Mouse (Mus musculus) midbrain, embryonic 10.5 days (tissue): ENCODE measurements around the gene Ces2g. TPM values are rescaled to one million over a fixed set of nuclear protein-coding genes. Genes with fewer than 3 reads are reported as not detected.

Experiments used
- DNase-seq: peaks from one replicate; pipeline ENCODE4 v3.0.0-alpha.2; 2017; ENCODE audit warnings: low spot score
- H3K27ac ChIP-seq: fragments of 300-500 bp; sonication (generic); replicated peaks from 2 replicates; pipeline ENCODE4 v1.5.1; 2016; ENCODE audit warnings: mild to moderate bottlenecking
- H3K27me3 ChIP-seq: fragments of 300-500 bp; sonication (generic); 2 replicates; pipeline ENCODE4 v1.6.1; 2016; ENCODE audit warnings: low read depth, mild to moderate bottlenecking; ENCODE audit not compliant: poor library complexity, severe bottlenecking
- H3K36me3 ChIP-seq: fragments of 300-500 bp; sonication (generic); 2 replicates; pipeline ENCODE4 v1.6.1; 2016; ENCODE audit warnings: mild to moderate bottlenecking, moderate library complexity
- H3K4me1 ChIP-seq: fragments of 300-500 bp; sonication (generic); 2 replicates; pipeline ENCODE4 v1.6.1; 2016
- H3K4me3 ChIP-seq: fragments of 300-500 bp; sonication (generic); 2 replicates; pipeline ENCODE4 v1.5.1; 2016; ENCODE audit warnings: mild to moderate bottlenecking, moderate library complexity
- H3K9me3 ChIP-seq: fragments of 300-500 bp; sonication (generic); replicated peaks from 2 replicates; pipeline ENCODE4 v1.6.1; 2016; ENCODE audit warnings: mild to moderate bottlenecking
- WGBS: fragments of 180-500 bp; shearing (Covaris S2); methylation state at CpG from one replicate; pipeline ENCODE4 v1.1.7; 2016; 5-methylcytosine and 5-hydroxymethylcytosine counted together
- polyA plus RNA-seq: library from polyadenylated mRNA; unstranded; fragments of >200 nt; fragmentation: Nextera tagmentation; extraction: Ambion mirVana; gene quantifications from 2 replicates; pipeline ENCODE4 v1.2.1, GENCODE M21; 2016

The Ces2g gene
- polyA plus RNA-seq = not detected in 2 replicates

GRCm38 (mm10) chr8:104961537-104961961 lies at the start of gene Ces2g:
Ces2g (plus strand) TSS chr8:104961718.
- Histone ChIP-seq H3K36me3 (no peaks in the 10 kb centered on the region), H3K27ac (no peak within 1 kb of the TSS), H3K4me3 (no peak within 1 kb of the TSS), H3K27me3 (no peaks in the 10 kb centered on the region), H3K9me3 (no peaks in the 10 kb centered on the region), H3K4me1 (no peaks in the 10 kb centered on the region)
- no peak for DNase-seq
- 77% methylated on average over 5 of the region's 5 CpGs for WGBS

- DNase-seq = no peak
- Histone ChIP-seq H3K4me3 (no peak within 1 kb of the TSS), H3K27me3 (no peaks in the 10 kb centered on the region), H3K9me3 (no peaks in the 10 kb centered on the region), H3K36me3 (no peaks in the 10 kb centered on the region), H3K27ac (no peak within 1 kb of the TSS), H3K4me1 (no peaks in the 10 kb centered on the region)
- 83% methylated on average over 5 of the region's 5 CpGs for WGBS
Observed at GRCm38 (mm10) chr8:104925972-104926596, 35.4 kb upstream of the Ces2g start, which contains the start of gene Ces2e. Ces2e (plus strand) TSS chr8:104926260.

GRCm38 (mm10) chr8:104927301-104927700 lies 34.2 kb upstream of the Ces2g start:
- WGBS = 88% methylated on average over 3 of the region's 3 CpGs
- Histone ChIP-seq H3K9me3 (no peaks in the 10 kb centered on the region), H3K4me1 (no peaks in the 10 kb centered on the region), H3K27me3 (no peaks in the 10 kb centered on the region), H3K27ac (no peak overlapping the region), H3K36me3 (no peaks in the 10 kb centered on the region), H3K4me3 (no peak overlapping the region)
- no peak for DNase-seq

GRCm38 (mm10) chr8:104944665-104945064 lies 16.9 kb upstream of the Ces2g start:
- H3K27ac ChIP-seq = no peak overlapping the region
- WGBS = 78% methylated on average over 2 of the region's 2 CpGs
- no peaks in the 10 kb centered on the region for H3K9me3 ChIP-seq
- H3K36me3 ChIP-seq = no peaks in the 10 kb centered on the region
- H3K4me3 ChIP-seq = no peak overlapping the region
- H3K4me1 ChIP-seq = no peaks in the 10 kb centered on the region
- H3K27me3 ChIP-seq = no peaks in the 10 kb centered on the region
- DNase-seq = no peak

GRCm38 (mm10) chr8:104947056-104947455 lies 14.5 kb upstream of the Ces2g start, which contains the start of gene Ces2f:
Ces2f (plus strand) TSS chr8:104947356.
- WGBS = 86% methylated on average over 4 of the region's 4 CpGs
- H3K4me1 ChIP-seq = no peaks in the 10 kb centered on the region
- DNase-seq = no peak
- H3K4me3 ChIP-seq = no peak within 1 kb of the TSS
- no peak within 1 kb of the TSS for H3K27ac ChIP-seq
- no peaks in the 10 kb centered on the region for H3K36me3 ChIP-seq
- no peaks in the 10 kb centered on the region for H3K27me3 ChIP-seq
- no peaks in the 10 kb centered on the region for H3K9me3 ChIP-seq

- Histone ChIP-seq H3K36me3 (no peaks in the 10 kb centered on the region), H3K27ac (no peak overlapping the region), H3K4me1 (no peaks in the 10 kb centered on the region), H3K27me3 (no peaks in the 10 kb centered on the region), H3K4me3 (no peak overlapping the region), H3K9me3 (no peaks in the 10 kb centered on the region)
- DNase-seq = no peak
- WGBS = 84% methylated on average over 5 of the region's 5 CpGs
Observed at GRCm38 (mm10) chr8:104949031-104949430, 12.5 kb upstream of the Ces2g start.

GRCm38 (mm10) chr8:104962229-104962901 lies 847 bp downstream of the Ces2g start:
- H3K4me3 ChIP-seq = no peak overlapping the region
- 81% methylated on average over 8 of the region's 8 CpGs for WGBS

GRCm38 (mm10) chr8:104963375-104963894 lies 1.9 kb downstream of the Ces2g start:
- WGBS = 90% methylated on average over 4 of the region's 4 CpGs
- Histone ChIP-seq H3K36me3 (no peaks in the 10 kb centered on the region), H3K27me3 (no peaks in the 10 kb centered on the region), H3K4me3 (no peak overlapping the region), H3K4me1 (no peaks in the 10 kb centered on the region), H3K9me3 (no peaks in the 10 kb centered on the region), H3K27ac (no peak overlapping the region)
- DNase-seq = no peak

More at GRCm38 (mm10) chr8:104962229-104962901, 847 bp downstream of the Ces2g start:
- Histone ChIP-seq H3K27me3 (no peaks in the 10 kb centered on the region), H3K4me1 (no peaks in the 10 kb centered on the region), H3K9me3 (no peaks in the 10 kb centered on the region), H3K27ac (no peak overlapping the region), H3K36me3 (no peaks in the 10 kb centered on the region)
- no peak for DNase-seq

GRCm38 (mm10) chr8:104984126-104984525 lies 22.6 kb downstream of the Ces2g start:
- Histone ChIP-seq H3K9me3 (peaks cover 15% of the 10 kb centered on the region; the same call in 1 of the 2 replicates), H3K4me3 (no peak overlapping the region), H3K27me3 (no peaks in the 10 kb centered on the region), H3K4me1 (no peaks in the 10 kb centered on the region), H3K36me3 (no peaks in the 10 kb centered on the region), H3K27ac (no peak overlapping the region)
- WGBS = 90% methylated on average over 5 of the region's 5 CpGs
- DNase-seq = no peak

- Histone ChIP-seq H3K9me3 (peaks cover 9% of the 10 kb centered on the region; the same call in 1 of the 2 replicates), H3K27ac (no peak overlapping the region), H3K4me1 (no peaks in the 10 kb centered on the region), H3K36me3 (no peaks in the 10 kb centered on the region), H3K27me3 (no peaks in the 10 kb centered on the region), H3K4me3 (no peak overlapping the region)
- WGBS = 98% methylated on average over 2 of the region's 2 CpGs
- no peak for DNase-seq
Observed at GRCm38 (mm10) chr8:104984942-104985341, 23.4 kb downstream of the Ces2g start.

GRCm38 (mm10) chr8:104998191-104998590 lies 36.7 kb downstream of the Ces2g start:
- no peaks in the 10 kb centered on the region for H3K27me3 ChIP-seq
- WGBS = 76% methylated on average over 6 of the region's 6 CpGs
- H3K4me3 ChIP-seq = no peak overlapping the region
- H3K4me1 ChIP-seq = no peaks in the 10 kb centered on the region
- H3K36me3 ChIP-seq = no peaks in the 10 kb centered on the region
- no peak for DNase-seq
- no peaks in the 10 kb centered on the region for H3K9me3 ChIP-seq
- no peak overlapping the region for H3K27ac ChIP-seq

GRCm38 (mm10) chr8:104999183-104999582 lies 37.7 kb downstream of the Ces2g start:
- DNase-seq = no peak
- Histone ChIP-seq H3K27me3 (no peaks in the 10 kb centered on the region), H3K4me3 (no peak overlapping the region), H3K36me3 (no peaks in the 10 kb centered on the region), H3K4me1 (no peaks in the 10 kb centered on the region), H3K9me3 (no peaks in the 10 kb centered on the region), H3K27ac (no peak overlapping the region)
- 85% methylated on average over 6 of the region's 6 CpGs for WGBS

GRCm38 (mm10) chr8:105000586-105000985 lies 39.1 kb downstream of the Ces2g start, which contains the start of gene Ces2h:
Ces2h (plus strand) TSS chr8:105000853.
- WGBS = 86% methylated on average over 7 of the region's 7 CpGs
- no peaks in the 10 kb centered on the region for H3K36me3 ChIP-seq
- H3K4me1 ChIP-seq = no peaks in the 10 kb centered on the region
- H3K27me3 ChIP-seq = no peaks in the 10 kb centered on the region
- H3K9me3 ChIP-seq = no peaks in the 10 kb centered on the region
- H3K27ac ChIP-seq = no peak within 1 kb of the TSS
- no peak for DNase-seq
- no peak within 1 kb of the TSS for H3K4me3 ChIP-seq
